In genomic region chr7:48932138-48932537, GRCm38 (mm10) we compare ENCODE assay signal across 23 mouse cellular contexts. TPM values are rescaled to one million over a fixed set of nuclear protein-coding genes. Genes with fewer than 3 reads are reported as not detected.
DNase-seq lines count a peak whose midpoint lies in the region; ATAC-seq lines count a peak whose summit lies in the region.
"Had no signal": no experiment of that assay in that cellular context is flagged by ENCODE, and none has a peak within 500 bp of the region (broad histone marks: within the 10 kb centered on the region; RNA-seq: fewer than 3 reads in every experiment).

No protein-coding gene starts in this region.

- no peak for DNase-seq in cerebellum, postnatal 4 days (ENCODE audit: low spot score in 2 of 2)
- DNase-seq in brain, adult 2 months (ENCODE audit: low read depth, low spot score) = peak; percentile 92
- peak; percentile 55 for DNase-seq in cerebellum, adult 8-10 months
- DNase-seq in cerebellum, postnatal 25 days = peak; percentile 70 to 75
- DNase-seq in lung, postnatal 4 days = no peak
- DNase-seq: adrenal gland, adult 8-10 months; forebrain, postnatal 0 days; heart, adult 2 months; heart, postnatal 14 days; kidney, adult 8-10 months; liver, postnatal 0 days; lung, postnatal 36 days had no signal

- H3K36me3 ChIP-seq in forebrain, embryonic 16.5 days (ENCODE audit: control insufficient read depth, insufficient read depth) = no peaks in the 10 kb centered on the region
- H3K36me3 ChIP-seq: liver, embryonic 12.5 days; midbrain, embryonic 12.5 days; stomach, embryonic 15.5 days had no signal

- H3K4me3 ChIP-seq in forebrain, embryonic 16.5 days (replicated peaks; ENCODE audit: low read length) = no peak overlapping the region
- H3K4me3 ChIP-seq: erythroblast, embryonic 14.5 days; heart, adult 2 months; left cerebral cortex, adult 2 months; liver, embryonic 12.5 days; megakaryocyte, embryonic 14.5 days; midbrain, embryonic 12.5 days; stomach, embryonic 15.5 days had no signal

- H3K4me2 ChIP-seq in forebrain, embryonic 16.5 days (ENCODE audit: low read length) = no peak overlapping the region
- H3K4me2 ChIP-seq: liver, embryonic 12.5 days; midbrain, embryonic 12.5 days; stomach, embryonic 15.5 days had no signal

- H3K4me1 ChIP-seq in forebrain, embryonic 16.5 days (replicated peaks; ENCODE audit: control insufficient read depth, insufficient read depth, low read length) = no peaks in the 10 kb centered on the region
- H3K4me1 ChIP-seq: liver, embryonic 12.5 days had no signal

- peaks cover 2% of the 10 kb centered on the region for H3K27me3 ChIP-seq in forebrain, embryonic 16.5 days (replicated peaks; ENCODE audit: control insufficient read depth, insufficient read depth, low read length)
- H3K27me3 ChIP-seq: stomach, embryonic 15.5 days had no signal

- H3K9ac ChIP-seq in forebrain, embryonic 16.5 days (replicated peaks; ENCODE audit: low read depth, low read length) = no peak overlapping the region
- H3K9ac ChIP-seq: forebrain, postnatal 0 days; liver, embryonic 12.5 days; liver, postnatal 0 days; midbrain, embryonic 12.5 days; stomach, embryonic 15.5 days had no signal

- ATAC-seq in cerebellum, adult (ENCODE audit: insufficient number of reproducible peaks, low FRiP score, low TSS enrichment) = peak; percentile 67
- ATAC-seq in forebrain, embryonic 16.5 days = no peak
- ATAC-seq: activated CD4-positive, CD25-positive, alpha-beta regulatory T cell, adult 4 months; forebrain, postnatal 0 days; intestine, embryonic 16.5 days; liver, embryonic 12.5 days; liver, postnatal 0 days had no signal

- no peak overlapping the region for H3K27ac ChIP-seq in forebrain, embryonic 16.5 days (ENCODE audit: low read length)
- H3K27ac ChIP-seq: heart, adult 2 months; kidney, postnatal 0 days; left cerebral cortex, adult 2 months; liver, embryonic 12.5 days; midbrain, embryonic 12.5 days; stomach, embryonic 15.5 days had no signal

- WGBS in forebrain, embryonic 16.5 days = 88% methylated on average over 2 of the region's 2 CpGs

- H3K9me3 ChIP-seq in forebrain, embryonic 16.5 days (ENCODE audit: control insufficient read depth, low read length) = no peaks in the 10 kb centered on the region
- H3K9me3 ChIP-seq: liver, embryonic 12.5 days; megakaryocyte, embryonic 14.5 days; midbrain, embryonic 12.5 days; stomach, embryonic 15.5 days had no signal

RNA-seq across cellular contexts. Expression of gene Nav2, which starts 23.6 kb away (rescaled TPM):
- 22.0 and 35.2 TPM in 2 replicates for polyA plus RNA-seq in forebrain, embryonic 16.5 days (2015; fragmentation: Nextera tagmentation; extraction: Ambion mirVana)

RNA-seq across cellular contexts. Expression of gene E2f8, which starts 50.7 kb away (rescaled TPM):
- 4.8 and 5.7 TPM in 2 replicates for polyA plus RNA-seq in forebrain, embryonic 16.5 days (2015; fragmentation: Nextera tagmentation; extraction: Ambion mirVana)

Comparison
In these comparisons a context has a peak if more than half of its experiments do, and no peak if none do; other contexts are left out.
1. DNase-seq: peak in brain, adult 2 months (single experiment), cerebellum, adult 8-10 months (single experiment) and cerebellum, postnatal 25 days (2 of 2); none in cerebellum, postnatal 4 days (0 of 2) and lung, postnatal 4 days (0 of 2).